Mouse (Mus musculus) heart, postnatal 0 days (tissue): ENCODE data around the gene Slc37a1. TPM values are rescaled to one million over a fixed set of nuclear protein-coding genes. Genes with fewer than 3 reads are reported as not detected.

Source experiments
- ATAC-seq: fragments of 200-750 bp; cut with Nextera tagmentation; 2 replicates; pipeline ENCODE4 v1.8.0; 2017; ENCODE audit warnings: low read depth, moderate number of reproducible peaks, moderate library complexity; ENCODE audit not compliant: insufficient read depth
- DNase-seq: peaks from one replicate; pipeline ENCODE4 v3.0.0-alpha.2; 2016; ENCODE audit warnings: low spot score
- H3K27ac ChIP-seq: fragments of 300-500 bp; sonication (generic); 2 replicates; pipeline ENCODE4 v1.5.1; 2014; ENCODE audit warnings: low read depth, mild to moderate bottlenecking
- H3K27me3 ChIP-seq: fragments of 300-500 bp; sonication (generic); 2 replicates; pipeline ENCODE4 v1.6.1; 2014; ENCODE audit warnings: low read length, mixed read lengths; ENCODE audit not compliant: control insufficient read depth, insufficient read depth
- H3K36me3 ChIP-seq: fragments of 300-500 bp; sonication (generic); replicated peaks from 2 replicates; pipeline ENCODE4 v1.6.1; 2014; ENCODE audit warnings: low read length, mixed read lengths; ENCODE audit not compliant: control insufficient read depth, insufficient read depth
- H3K4me1 ChIP-seq: fragments of 300-500 bp; sonication (generic); 2 replicates; pipeline ENCODE4 v1.6.1; 2014; ENCODE audit warnings: antibody characterized with exemption; ENCODE audit not compliant: control insufficient read depth, insufficient read depth
- H3K4me2 ChIP-seq: fragments of 300-500 bp; sonication (generic); 2 replicates; pipeline ENCODE4 v1.6.1; 2014; ENCODE audit warnings: low read depth, mild to moderate bottlenecking, low read length, moderate library complexity
- H3K4me3 ChIP-seq: fragments of 300-500 bp; sonication (generic); 2 replicates; pipeline ENCODE4 v1.5.1; 2014; ENCODE audit warnings: low read depth, low read length
- H3K9ac ChIP-seq: fragments of 300-500 bp; sonication (generic); replicated peaks from 2 replicates; pipeline ENCODE4 v1.6.1; 2014; ENCODE audit warnings: low read depth, low read length, mixed read lengths
- H3K9me3 ChIP-seq: fragments of 300-500 bp; sonication (generic); replicated peaks from 2 replicates; pipeline ENCODE4 v1.6.1; 2016; ENCODE audit warnings: low read length; ENCODE audit not compliant: control insufficient read depth
- CTCF ChIP-seq: IDR thresholded peaks from 2 replicates; pipeline ENCODE4 v1.5.1; 2016; ENCODE audit warnings: antibody characterized with exemption, control low read depth, low read depth
- EP300 ChIP-seq: IDR thresholded peaks from 2 replicates; pipeline ENCODE4 v1.6.1; 2016; ENCODE audit warnings: antibody characterized with exemption, low read depth
- WGBS: fragments of 180-500 bp; shearing (Covaris S2); extraction: QIAGEN DNeasy Blood & Tissue Kit; methylation state at CpG from one replicate; pipeline ENCODE4 v1.1.7; 2014; 5-methylcytosine and 5-hydroxymethylcytosine counted together
- polyA plus RNA-seq: library from polyadenylated mRNA; unstranded; fragments of >200 nt; fragmentation: Nextera tagmentation; extraction: Ambion mirVana; gene quantifications from 2 replicates; pipeline ENCODE4 v1.2.1, GENCODE M21; 2015
- total RNA-seq: library from RNA; depleted of rRNA; stranded (reverse); fragments of >200 nt; gene quantifications from 2 replicates; pipeline ENCODE4 v1.2.3, GENCODE M21; 2014; ENCODE audit warnings: low replicate concordance

Slc37a1 gene
- total and polyA plus RNA-seq, 2 experiments from 2014 or later = 13.5 to 37.9 TPM

DNA sequence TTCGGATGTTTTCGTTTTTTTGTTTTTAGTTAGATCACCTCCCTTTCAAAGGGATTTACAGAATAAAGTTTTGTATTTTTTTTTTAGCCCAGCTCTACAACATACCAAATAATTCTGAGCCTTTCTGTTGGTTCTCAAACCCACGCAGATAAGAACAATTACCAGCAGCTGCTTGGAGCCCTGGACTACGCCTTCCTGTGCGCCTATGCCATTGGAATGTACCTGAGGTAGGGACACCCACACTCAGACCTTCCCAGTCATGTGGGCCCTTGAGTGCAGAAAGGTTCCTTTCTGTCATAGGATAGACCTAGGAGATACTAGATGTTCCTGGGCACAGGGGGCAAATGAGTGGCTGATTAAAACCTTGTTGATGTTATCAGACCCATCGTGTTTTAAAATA lies 29.4 kb downstream of the Slc37a1 start:
- no peak for TF ChIP-seq CTCF
- TF ChIP-seq EP300 = no peak
- Histone ChIP-seq H3K9me3 (no peaks in the 10 kb centered on the region), H3K36me3 (no peaks in the 10 kb centered on the region), H3K27ac (peak overlapping the region; percentile 67; the same call in 1 of the 2 replicates), H3K4me1 (peaks cover 13% of the 10 kb centered on the region), H3K9ac (no peak overlapping the region), H3K27me3 (no peaks in the 10 kb centered on the region), H3K4me2 (no peak overlapping the region), H3K4me3 (no peak overlapping the region)
- WGBS = 35% methylated on average over 6 of the region's 6 CpGs
- no peak for ATAC-seq
- DNase-seq = no peak

DNA sequence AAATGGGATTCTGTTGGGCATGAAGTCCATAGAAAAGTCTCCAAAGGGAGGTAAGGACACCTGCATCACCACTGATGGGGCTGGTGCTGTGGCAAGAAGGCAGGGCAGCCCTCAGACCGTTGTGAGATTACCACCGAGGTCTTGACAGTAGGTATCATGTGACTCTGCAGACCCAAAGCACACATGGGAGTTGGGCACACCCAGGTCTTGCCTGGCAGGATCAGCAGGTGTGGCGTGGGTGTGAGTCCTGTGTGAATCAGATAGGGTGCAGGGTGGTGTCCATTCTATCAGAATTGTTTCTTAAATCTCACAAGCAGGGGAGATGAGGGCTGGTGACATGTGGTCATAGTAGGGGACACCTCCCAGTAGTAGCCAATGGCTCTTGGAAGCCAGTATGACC lies 30.4 kb downstream of the Slc37a1 start:
- H3K27me3 ChIP-seq = no peaks in the 10 kb centered on the region
- peaks cover 18% of the 10 kb centered on the region for H3K4me1 ChIP-seq
- H3K9me3 ChIP-seq = no peaks in the 10 kb centered on the region
- H3K4me3 ChIP-seq = no peak overlapping the region
- DNase-seq = no peak
- no peak overlapping the region for H3K27ac ChIP-seq
- H3K36me3 ChIP-seq = no peaks in the 10 kb centered on the region
- no peak for TF ChIP-seq EP300
- TF ChIP-seq CTCF = no peak
- no peak overlapping the region for H3K4me2 ChIP-seq
- no peak for ATAC-seq
- 77% methylated on average over 3 of the region's 3 CpGs for WGBS
- H3K9ac ChIP-seq = no peak overlapping the region

DNA sequence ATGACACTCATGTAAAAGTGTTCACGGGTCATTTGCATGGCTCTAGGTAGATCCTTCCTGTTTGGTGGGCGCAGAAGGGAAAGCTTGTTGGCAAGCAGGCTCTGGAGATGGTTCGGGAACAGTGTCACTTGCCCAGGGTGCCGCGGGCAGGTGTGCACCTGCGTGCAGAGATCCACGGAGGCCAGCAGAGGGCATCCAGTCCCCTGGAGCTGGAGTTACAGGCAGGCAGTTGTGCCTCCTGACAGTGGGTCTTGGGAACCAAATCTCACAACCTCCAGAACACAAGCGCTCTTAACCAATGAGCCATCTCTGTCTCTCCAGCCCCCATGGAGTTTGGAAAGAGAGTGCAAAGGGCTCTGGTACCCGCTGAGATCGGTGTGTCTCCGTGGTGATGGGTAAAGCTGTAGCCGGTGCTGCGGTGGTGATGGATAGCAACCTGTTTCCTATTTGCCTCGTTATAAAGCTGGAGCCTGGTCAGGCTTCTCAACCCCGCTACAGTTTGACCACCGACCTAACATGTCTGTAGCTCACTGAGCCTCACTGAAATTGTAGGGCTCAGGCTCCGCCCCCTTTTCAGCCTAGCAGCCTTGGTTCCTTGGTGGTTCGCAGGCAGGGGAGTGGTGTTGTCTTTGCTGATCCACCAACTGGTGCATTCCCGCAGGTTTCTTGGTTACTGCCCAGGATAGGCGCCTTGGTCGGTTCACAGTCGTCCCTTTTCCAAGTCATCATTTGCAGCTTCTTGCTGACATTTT lies 31.1 kb downstream of the Slc37a1 start:
- ATAC-seq (no peak), DNase-seq (no peak)
- H3K9ac ChIP-seq = no peak overlapping the region
- peaks cover 18% of the 10 kb centered on the region for H3K4me1 ChIP-seq
- no peak overlapping the region for H3K4me2 ChIP-seq
- no peak overlapping the region for H3K4me3 ChIP-seq
- no peaks in the 10 kb centered on the region for H3K36me3 ChIP-seq
- no peak overlapping the region for H3K27ac ChIP-seq
- H3K9me3 ChIP-seq = no peaks in the 10 kb centered on the region
- no peaks in the 10 kb centered on the region for H3K27me3 ChIP-seq
- 55% methylated on average over 22 of the region's 22 CpGs for WGBS
- no peak for TF ChIP-seq EP300
- peak; percentile 25; the same call in 1 of the 2 replicates for TF ChIP-seq CTCF

DNA sequence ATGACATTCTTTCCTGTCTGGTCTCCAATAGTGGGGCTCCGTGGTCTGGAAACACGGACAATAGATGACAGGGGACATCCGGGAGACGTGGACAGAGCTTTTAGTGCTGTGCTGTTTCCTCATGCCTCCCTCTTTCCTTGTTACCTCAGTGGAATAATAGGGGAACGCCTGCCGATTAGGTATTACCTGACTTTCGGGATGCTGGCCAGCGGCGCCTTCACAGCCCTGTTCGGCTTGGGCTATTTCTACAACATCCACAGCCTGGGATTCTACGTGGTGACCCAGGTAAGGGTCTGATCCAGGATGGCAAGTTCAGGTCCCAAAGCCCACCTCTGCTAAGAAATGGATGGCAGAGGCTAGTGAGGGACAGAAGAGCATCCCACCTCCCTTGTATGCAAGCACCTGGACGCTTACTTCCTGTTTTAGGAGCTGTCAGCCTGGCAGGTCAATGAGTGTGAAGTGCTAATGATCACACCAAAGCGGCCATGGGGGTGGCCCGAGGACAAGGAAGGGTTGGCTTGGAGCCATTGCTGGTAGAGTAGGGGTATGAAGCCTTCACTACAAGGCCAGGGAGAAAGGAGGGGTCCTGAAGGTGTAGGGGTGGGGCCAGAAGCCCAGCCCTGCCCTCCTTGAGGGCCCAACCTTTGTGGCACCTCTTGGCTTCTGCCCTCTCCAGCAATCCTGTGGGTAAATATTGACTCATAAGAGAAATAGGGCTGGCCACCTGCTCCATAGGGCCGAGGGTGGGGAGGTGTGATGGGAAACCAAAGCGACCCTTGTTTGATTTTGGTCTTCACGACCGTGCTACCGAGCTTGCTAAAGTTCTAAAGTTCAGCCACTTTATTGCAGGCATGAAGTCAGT lies 32.5 kb downstream of the Slc37a1 start:
- H3K36me3 ChIP-seq = no peaks in the 10 kb centered on the region
- H3K9ac ChIP-seq = no peak overlapping the region
- ATAC-seq (no peak), DNase-seq (no peak)
- H3K27ac ChIP-seq = no peak overlapping the region
- H3K4me3 ChIP-seq = no peak overlapping the region
- no peaks in the 10 kb centered on the region for H3K27me3 ChIP-seq
- WGBS = 88% methylated on average over 19 of the region's 19 CpGs
- TF ChIP-seq EP300 (no peak), CTCF (no peak)
- H3K4me2 ChIP-seq = no peak overlapping the region
- H3K9me3 ChIP-seq = no peaks in the 10 kb centered on the region
- peaks cover 18% of the 10 kb centered on the region for H3K4me1 ChIP-seq

DNA sequence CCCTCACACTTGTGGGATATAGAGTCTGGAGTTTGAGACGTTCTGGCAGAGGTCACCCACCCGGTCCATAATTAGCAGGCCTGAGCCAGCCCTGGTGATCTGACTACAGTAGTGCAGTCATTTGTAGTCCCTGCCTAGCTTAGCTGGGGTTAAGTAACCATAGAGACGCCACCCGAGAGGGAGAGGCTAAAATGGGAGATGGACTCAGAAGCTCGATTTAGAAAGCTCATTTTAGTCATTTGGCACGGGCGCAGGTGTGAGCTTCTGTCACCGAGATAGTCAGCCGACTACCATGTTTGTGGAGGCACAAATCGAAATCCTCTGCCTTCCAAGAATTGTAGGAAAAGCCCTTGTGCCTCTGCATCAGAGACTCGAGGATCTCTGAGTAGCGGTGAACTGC lies 34.8 kb downstream of the Slc37a1 start:
- TF ChIP-seq CTCF (no peak), EP300 (no peak)
- Histone ChIP-seq H3K27ac (peak overlapping the region; percentile 56), H3K27me3 (no peaks in the 10 kb centered on the region), H3K9me3 (no peaks in the 10 kb centered on the region), H3K36me3 (no peaks in the 10 kb centered on the region), H3K4me2 (no peak overlapping the region), H3K9ac (no peak overlapping the region), H3K4me1 (peaks cover 9% of the 10 kb centered on the region; the same call in 1 of the 2 replicates), H3K4me3 (no peak overlapping the region)
- peak; percentile 67 for DNase-seq
- peak; percentile 70 for ATAC-seq
- WGBS = 50% methylated on average over 12 of the region's 12 CpGs
